Mouse (Mus musculus): ENCODE results near the gene Ndufv1. TPM values are rescaled to one million over a fixed set of nuclear protein-coding genes. Genes with fewer than 3 reads are reported as not detected.

Gene Ndufv1
- polyA plus RNA-seq, 1 experiment from 2014 or later: 188 TPM

DNA sequence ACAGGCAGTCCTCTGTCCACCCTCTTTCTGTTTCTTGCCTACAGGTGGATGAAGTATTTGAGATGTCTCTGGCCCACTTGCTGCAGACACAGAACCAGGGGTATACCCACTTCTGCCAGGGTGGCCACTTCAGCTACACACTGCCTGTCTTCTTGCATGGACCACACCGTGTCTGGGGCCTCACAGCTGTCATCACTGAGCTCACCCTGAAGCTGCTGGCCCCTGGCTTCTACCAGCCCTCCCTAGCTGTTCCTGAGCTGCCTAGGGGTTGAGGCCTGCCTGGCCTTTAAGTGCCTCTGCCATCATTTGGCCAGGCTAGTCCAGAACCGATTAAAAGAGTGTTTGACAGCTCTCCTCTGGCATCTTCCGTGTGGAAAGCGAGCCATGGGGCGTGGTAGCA is 10.9 kb downstream of the Ndufv1 start:
- Histone ChIP-seq H3K9ac (ENCODE audit: low read depth, low read length) (no peak overlapping the region; the same call in 1 of the 2 replicates), H3K36me3 (ENCODE audit: control insufficient read depth, insufficient read depth, low read length) (no peaks in the 10 kb centered on the region), H3K4me1 (replicated peaks; ENCODE audit: control insufficient read depth, insufficient read depth, low read length) (peaks cover 3% of the 10 kb centered on the region), H3K27ac (ENCODE audit: low read depth, low read length) (no peak overlapping the region), H3K9me3 (ENCODE audit: control insufficient read depth, low read length) (no peaks in the 10 kb centered on the region), H3K4me3 (ENCODE audit: low read depth, low read length) (no peak overlapping the region), H3K4me2 (replicated peaks; ENCODE audit: low read depth, low read length) (no peak overlapping the region), H3K27me3 (ENCODE audit: control insufficient read depth, insufficient read depth, low read length) (no peaks in the 10 kb centered on the region)
- WGBS: 90% methylated on average over 5 of the region's 5 CpGs
- ATAC-seq (ENCODE audit: low FRiP score) (no peak), DNase-seq (ENCODE audit: low spot score) (no peak)

DNA sequence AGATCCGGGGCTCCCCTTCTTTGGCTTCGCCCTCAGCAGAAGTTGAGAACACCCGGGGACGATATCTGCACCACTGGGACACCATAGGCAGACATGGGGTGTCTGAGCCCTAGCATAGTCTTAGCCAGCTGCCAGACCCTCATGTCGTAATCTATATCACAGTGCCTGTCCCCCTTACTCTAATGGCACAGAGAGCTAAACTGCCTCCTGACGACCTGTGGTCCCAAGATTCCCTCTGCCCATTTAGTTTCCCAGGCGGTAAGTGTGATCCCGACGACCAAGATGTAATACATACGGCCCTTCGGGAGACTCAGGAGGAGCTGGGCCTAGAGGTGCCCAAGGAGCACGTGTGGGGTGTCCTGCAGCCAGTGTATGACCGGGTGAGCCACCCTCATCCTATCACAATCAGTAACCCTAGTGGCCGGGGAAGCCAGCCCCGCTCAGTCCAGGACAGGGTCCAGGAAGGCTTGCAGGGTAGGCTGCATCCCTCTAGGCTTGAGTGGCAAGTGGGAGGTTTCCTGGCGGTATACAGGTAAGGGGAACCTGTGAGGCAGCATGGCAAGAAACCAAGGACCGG is 11.6 kb downstream of the Ndufv1 start:
- Histone ChIP-seq H3K36me3 (ENCODE audit: control insufficient read depth, insufficient read depth, low read length) (no peaks in the 10 kb centered on the region), H3K27me3 (ENCODE audit: control insufficient read depth, insufficient read depth, low read length) (no peaks in the 10 kb centered on the region), H3K9ac (ENCODE audit: low read depth, low read length) (peak overlapping the region; percentile 76), H3K4me2 (replicated peaks; ENCODE audit: low read depth, low read length) (peak overlapping the region; percentile 94), H3K9me3 (ENCODE audit: control insufficient read depth, low read length) (no peaks in the 10 kb centered on the region), H3K4me3 (ENCODE audit: low read depth, low read length) (peak overlapping the region; percentile 62), H3K4me1 (replicated peaks; ENCODE audit: control insufficient read depth, insufficient read depth, low read length) (peaks cover 3% of the 10 kb centered on the region), H3K27ac (ENCODE audit: low read depth, low read length) (peak overlapping the region; percentile 94)
- DNase-seq (ENCODE audit: low spot score): peak; percentile 29
- ATAC-seq (ENCODE audit: low FRiP score): no peak
- 22% methylated on average over 17 of the region's 17 CpGs for WGBS

DNA sequence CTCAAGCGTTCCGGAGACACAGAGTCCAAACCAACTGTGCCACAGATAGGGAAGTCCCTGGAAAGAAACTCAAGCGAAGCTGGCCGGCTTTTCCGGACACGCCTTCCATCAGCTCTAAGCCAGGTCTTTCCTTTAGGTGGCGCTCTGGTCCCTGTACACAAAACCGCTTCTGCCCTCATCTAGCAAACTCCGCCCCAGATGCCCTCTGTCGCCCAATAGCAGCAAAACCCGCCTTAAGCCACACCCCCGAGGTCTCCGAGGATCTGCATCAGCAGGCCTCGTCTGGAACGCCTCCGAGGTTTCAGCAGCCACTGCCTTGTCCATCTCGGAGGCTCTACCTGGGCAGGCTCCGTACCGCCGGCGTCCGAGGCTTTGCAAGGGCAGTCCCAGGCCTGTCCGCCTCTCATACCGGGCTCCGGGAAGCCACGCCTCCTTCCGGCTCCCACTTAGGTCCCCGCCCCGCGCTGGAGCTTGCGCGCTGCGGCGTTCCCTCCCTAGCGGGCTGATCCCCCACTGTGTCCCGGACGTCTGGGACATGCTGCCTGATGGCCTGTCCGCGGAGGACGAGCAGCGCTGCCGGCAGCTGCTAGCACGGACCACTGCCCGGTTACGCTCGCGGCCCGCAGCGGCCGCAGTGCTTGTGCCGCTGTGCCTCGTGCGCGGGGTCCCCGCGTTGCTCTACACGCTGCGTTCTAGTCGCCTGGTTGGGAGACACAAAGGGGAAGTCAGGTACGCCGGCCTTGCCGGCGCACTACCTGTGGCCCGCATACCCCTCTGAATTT is 12.3 kb downstream of the Ndufv1 start, which contains the start of the genes Nudt8 and Gm49405:
Gene Nudt8, plus strand, starts transcription at position 462 of the 782 bp plus-strand sequence.
Gene Gm49405, plus strand, starts transcription at position 508 of the 782 bp plus-strand sequence.
- DNase-seq (ENCODE audit: low spot score): peak; percentile 96
- Histone ChIP-seq H3K4me3 (ENCODE audit: low read depth, low read length) (peak within 1 kb of the TSS; percentile 62), H3K27me3 (ENCODE audit: control insufficient read depth, insufficient read depth, low read length) (no peaks in the 10 kb centered on the region), H3K27ac (ENCODE audit: low read depth, low read length) (peak within 1 kb of the TSS; percentile 94), H3K9ac (ENCODE audit: low read depth, low read length) (peak within 1 kb of the TSS; percentile 76), H3K9me3 (ENCODE audit: control insufficient read depth, low read length) (no peaks in the 10 kb centered on the region), H3K4me1 (replicated peaks; ENCODE audit: control insufficient read depth, insufficient read depth, low read length) (peaks cover 3% of the 10 kb centered on the region), H3K4me2 (replicated peaks; ENCODE audit: low read depth, low read length) (peak within 1 kb of the TSS; percentile 94), H3K36me3 (ENCODE audit: control insufficient read depth, insufficient read depth, low read length) (no peaks in the 10 kb centered on the region)
- WGBS: under 1% methylated on average over 64 of the region's 64 CpGs
- peak; percentile 92 for ATAC-seq (ENCODE audit: low FRiP score)

DNA sequence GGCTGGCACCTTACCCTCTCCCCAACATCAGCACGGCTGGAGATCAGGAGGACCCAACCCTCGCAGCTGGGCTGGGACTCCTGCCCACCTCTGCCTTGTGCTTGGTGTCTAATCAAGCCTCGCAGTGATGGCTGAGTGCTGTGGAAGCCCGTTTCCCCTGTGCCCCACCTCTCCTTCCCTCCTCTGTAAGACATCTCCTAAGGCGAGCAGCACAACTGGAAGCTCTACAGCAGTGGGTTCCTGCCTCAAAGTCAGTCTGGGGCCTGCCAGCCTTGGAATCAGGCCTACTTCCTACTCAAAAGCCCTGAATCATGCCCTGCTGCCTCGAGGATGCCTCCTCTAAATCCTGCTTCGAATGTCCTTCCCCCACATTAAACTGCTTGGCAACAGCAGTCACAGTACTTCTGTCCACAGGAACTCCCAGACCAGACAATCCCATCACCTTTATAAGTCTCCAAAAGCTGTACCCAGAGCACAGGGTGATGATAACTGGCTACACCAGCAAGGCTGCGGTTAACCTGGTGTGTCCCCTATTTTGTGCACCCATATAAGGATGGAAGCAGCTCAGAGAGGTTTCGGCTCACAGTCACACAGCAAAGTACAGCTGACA is 13.4 kb downstream of the Ndufv1 start:
- Histone ChIP-seq H3K27me3 (ENCODE audit: control insufficient read depth, insufficient read depth, low read length) (no peaks in the 10 kb centered on the region), H3K9me3 (ENCODE audit: control insufficient read depth, low read length) (no peaks in the 10 kb centered on the region), H3K4me3 (ENCODE audit: low read depth, low read length) (no peak overlapping the region; the same call in 1 of the 2 replicates), H3K4me1 (replicated peaks; ENCODE audit: control insufficient read depth, insufficient read depth, low read length) (peaks cover 3% of the 10 kb centered on the region), H3K36me3 (ENCODE audit: control insufficient read depth, insufficient read depth, low read length) (no peaks in the 10 kb centered on the region), H3K9ac (ENCODE audit: low read depth, low read length) (no peak overlapping the region; the same call in 1 of the 2 replicates), H3K4me2 (replicated peaks; ENCODE audit: low read depth, low read length) (no peak overlapping the region), H3K27ac (ENCODE audit: low read depth, low read length) (no peak overlapping the region)
- DNase-seq (ENCODE audit: low spot score) (no peak), ATAC-seq (ENCODE audit: low FRiP score) (no peak)
- WGBS: 88% methylated on average over 9 of the region's 9 CpGs

DNA sequence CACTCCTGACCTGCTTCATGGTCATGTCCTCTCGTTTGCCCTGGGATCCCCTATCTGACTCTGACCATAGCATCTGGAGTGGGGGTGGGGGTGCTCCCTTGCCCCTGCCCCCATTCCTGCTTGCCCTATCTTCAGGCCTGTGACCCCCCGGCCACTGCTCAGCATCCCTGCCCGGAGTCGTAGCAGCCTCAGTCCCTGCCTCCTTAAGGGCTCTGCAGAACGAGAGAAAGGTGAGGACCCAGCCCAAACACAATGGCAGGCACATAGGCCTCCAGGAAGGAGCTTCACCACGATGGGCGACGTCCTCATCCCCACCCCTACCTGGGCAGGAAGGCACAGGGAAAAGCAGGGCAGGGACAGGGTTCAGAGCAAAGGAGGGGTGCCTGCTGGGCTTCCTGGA is 14.3 kb downstream of the Ndufv1 start:
- Histone ChIP-seq H3K4me2 (replicated peaks; ENCODE audit: low read depth, low read length) (no peak overlapping the region), H3K36me3 (ENCODE audit: control insufficient read depth, insufficient read depth, low read length) (no peaks in the 10 kb centered on the region), H3K4me1 (replicated peaks; ENCODE audit: control insufficient read depth, insufficient read depth, low read length) (peaks cover 3% of the 10 kb centered on the region), H3K9me3 (ENCODE audit: control insufficient read depth, low read length) (no peaks in the 10 kb centered on the region), H3K9ac (ENCODE audit: low read depth, low read length) (no peak overlapping the region), H3K4me3 (ENCODE audit: low read depth, low read length) (no peak overlapping the region), H3K27ac (ENCODE audit: low read depth, low read length) (no peak overlapping the region), H3K27me3 (ENCODE audit: control insufficient read depth, insufficient read depth, low read length) (no peaks in the 10 kb centered on the region)
- no peak for ATAC-seq (ENCODE audit: low FRiP score)
- no peak for DNase-seq (ENCODE audit: low spot score)
- 73% methylated on average over 8 of the region's 8 CpGs for WGBS

DNA sequence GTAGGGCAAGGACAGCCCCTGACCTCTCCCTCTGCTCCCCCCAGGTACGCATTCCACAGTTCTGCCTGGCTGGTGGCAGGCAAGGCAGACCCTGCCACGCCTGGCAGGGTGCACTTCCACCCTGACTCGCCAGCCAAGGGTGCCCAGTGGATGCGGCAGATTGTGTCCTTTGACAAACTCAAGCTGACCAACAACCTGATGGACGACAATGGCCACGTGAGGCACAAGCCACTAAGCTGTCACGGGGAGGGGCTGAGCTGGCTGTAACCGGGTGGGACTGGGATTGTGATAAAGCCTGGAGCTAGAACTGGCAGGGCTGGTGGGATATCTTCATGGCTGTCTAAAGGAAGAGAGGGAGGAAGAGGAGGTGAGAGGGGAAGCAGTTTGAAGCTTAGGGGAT is 15.4 kb downstream of the Ndufv1 start:
- no peaks in the 10 kb centered on the region for H3K36me3 ChIP-seq (ENCODE audit: control insufficient read depth, insufficient read depth, low read length)

DNA sequence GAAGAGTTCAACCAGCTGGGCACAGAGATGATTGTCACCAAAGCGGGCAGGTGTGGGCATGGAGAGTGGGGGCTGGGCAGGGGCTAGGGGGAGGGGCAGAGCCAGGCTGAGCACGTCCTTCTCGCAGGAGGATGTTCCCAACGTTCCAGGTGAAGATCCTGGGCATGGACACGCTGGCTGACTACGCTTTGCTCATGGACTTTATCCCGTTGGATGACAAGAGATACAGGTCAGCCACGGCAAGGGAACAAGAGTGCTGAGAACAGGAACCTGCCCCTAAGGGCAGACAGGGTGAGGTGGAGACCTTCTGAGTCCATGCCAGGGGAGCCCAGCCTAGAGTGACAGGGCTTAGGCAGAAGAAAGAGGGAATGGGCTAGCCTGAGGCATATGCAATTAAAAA is 15.9 kb downstream of the Ndufv1 start:
- ATAC-seq (ENCODE audit: low FRiP score) (no peak), DNase-seq (ENCODE audit: low spot score) (no peak)
- Histone ChIP-seq H3K4me3 (ENCODE audit: low read depth, low read length) (no peak overlapping the region), H3K9ac (ENCODE audit: low read depth, low read length) (no peak overlapping the region), H3K27me3 (ENCODE audit: control insufficient read depth, insufficient read depth, low read length) (no peaks in the 10 kb centered on the region), H3K4me1 (replicated peaks; ENCODE audit: control insufficient read depth, insufficient read depth, low read length) (peaks cover 3% of the 10 kb centered on the region), H3K27ac (ENCODE audit: low read depth, low read length) (no peak overlapping the region), H3K9me3 (ENCODE audit: control insufficient read depth, low read length) (no peaks in the 10 kb centered on the region), H3K4me2 (replicated peaks; ENCODE audit: low read depth, low read length) (no peak overlapping the region), H3K36me3 (ENCODE audit: control insufficient read depth, insufficient read depth, low read length) (no peaks in the 10 kb centered on the region)
- 84% methylated on average over 8 of the region's 8 CpGs for WGBS

More for the DNA sequence above, 15.4 kb downstream of the Ndufv1 start:
- no peak overlapping the region for H3K4me3 ChIP-seq (ENCODE audit: low read depth, low read length)
- peaks cover 3% of the 10 kb centered on the region for H3K4me1 ChIP-seq (replicated peaks; ENCODE audit: control insufficient read depth, insufficient read depth, low read length)
- no peak overlapping the region for H3K4me2 ChIP-seq (replicated peaks; ENCODE audit: low read depth, low read length)
- H3K9me3 ChIP-seq (ENCODE audit: control insufficient read depth, low read length): no peaks in the 10 kb centered on the region
- 73% methylated on average over 8 of the region's 8 CpGs for WGBS
- H3K27me3 ChIP-seq (ENCODE audit: control insufficient read depth, insufficient read depth, low read length): no peaks in the 10 kb centered on the region
- no peak overlapping the region for H3K9ac ChIP-seq (ENCODE audit: low read depth, low read length)
- H3K27ac ChIP-seq (ENCODE audit: low read depth, low read length): no peak overlapping the region
- ATAC-seq (ENCODE audit: low FRiP score) (no peak), DNase-seq (ENCODE audit: low spot score) (no peak)

DNA sequence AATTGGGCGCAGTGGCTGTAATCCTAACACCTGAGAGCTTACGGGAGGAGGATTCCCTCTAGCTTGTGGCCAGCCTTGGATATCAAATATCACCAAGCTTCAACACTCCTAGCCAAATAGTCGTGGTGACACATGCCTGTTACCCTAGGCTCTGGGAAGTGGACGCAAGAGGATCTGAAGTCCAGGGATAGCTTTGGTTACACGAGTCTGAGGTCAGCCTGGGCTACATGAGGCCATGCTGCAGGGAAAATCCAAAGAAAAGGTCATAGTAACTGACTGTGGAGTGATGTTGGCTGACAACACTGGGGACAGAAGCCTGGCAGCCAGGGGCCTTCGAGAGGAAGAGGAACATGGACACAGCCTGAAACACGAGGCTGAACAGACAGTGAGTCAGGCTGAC is 16.5 kb downstream of the Ndufv1 start:
- no peak for DNase-seq (ENCODE audit: low spot score)
- Histone ChIP-seq H3K36me3 (ENCODE audit: control insufficient read depth, insufficient read depth, low read length) (no peaks in the 10 kb centered on the region), H3K9me3 (ENCODE audit: control insufficient read depth, low read length) (no peaks in the 10 kb centered on the region), H3K27me3 (ENCODE audit: control insufficient read depth, insufficient read depth, low read length) (no peaks in the 10 kb centered on the region), H3K4me1 (replicated peaks; ENCODE audit: control insufficient read depth, insufficient read depth, low read length) (peaks cover under 1% of the 10 kb centered on the region), H3K4me2 (replicated peaks; ENCODE audit: low read depth, low read length) (no peak overlapping the region), H3K4me3 (ENCODE audit: low read depth, low read length) (no peak overlapping the region), H3K9ac (ENCODE audit: low read depth, low read length) (no peak overlapping the region), H3K27ac (ENCODE audit: low read depth, low read length) (no peak overlapping the region)
- WGBS: 75% methylated on average over 7 of the region's 7 CpGs
- no peak for ATAC-seq (ENCODE audit: low FRiP score)

Measured in hindbrain, embryonic 11.5 days (tissue).